Mouse (Mus musculus) CH12.LX (cell line): ENCODE measurements around the gene Slc1a7. TPM values are rescaled to one million over a fixed set of nuclear protein-coding genes. Genes with fewer than 3 reads are reported as not detected.

Source experiments
- DNase-seq: peaks from one replicate; pipeline ENCODE4 v3.0.0-alpha.2; 2013; ENCODE audit errors: extremely low read depth
- H3K27ac ChIP-seq: 2 replicates; pipeline ENCODE4 v1.5.1; 2012; ENCODE audit warnings: low read depth, mild to moderate bottlenecking, control low read depth, moderate library complexity; ENCODE audit not compliant: insufficient read depth
- H3K27me3 ChIP-seq: replicated peaks from 2 replicates; pipeline ENCODE3; 2012; ENCODE audit warnings: inconsistent platforms
- H3K36me3 ChIP-seq, 2 experiments: replicated peaks in 1 of 2; 2 replicates each; pipeline versions ENCODE3 to v1.6.1; 2012; ENCODE audit warnings: inconsistent platforms in 1 of 2, low read length in 1 of 2, mild to moderate bottlenecking in 1 of 2, mixed read lengths in 1 of 2, moderate library complexity in 1 of 2; ENCODE audit not compliant: control insufficient read depth in 1 of 2, insufficient read depth in 1 of 2
- H3K4me1 ChIP-seq, 2 experiments: 2 replicates each; pipeline ENCODE4 v1.6.1; 2012; ENCODE audit warnings: inconsistent platforms in 1 of 2, moderate library complexity in 1 of 2; ENCODE audit not compliant: insufficient read depth in 2 of 2, control insufficient read depth in 1 of 2
- H3K4me2 ChIP-seq: 2 replicates; pipeline ENCODE4 v1.6.1; 2012; ENCODE audit warnings: low read depth, mild to moderate bottlenecking, control low read depth; ENCODE audit not compliant: poor library complexity, insufficient read depth, severe bottlenecking
- H3K4me3 ChIP-seq, 3 experiments: fragments of 150-350 bp in 1 of 3; sonication (generic) in 1 of 3; replicated peaks in 1 of 3; 2 replicates each; pipeline versions ENCODE3 to v1.5.1; 2011 to 2012; ENCODE audit warnings: low read depth in 2 of 3, low read length in 2 of 3, mild to moderate bottlenecking in 2 of 3, moderate library complexity in 2 of 3, control low read depth in 1 of 3, improper control_type of control experiment in 1 of 3, inconsistent platforms in 1 of 3, mixed read lengths in 1 of 3; ENCODE audit not compliant: poor library complexity in 1 of 3
- H3K79me2 ChIP-seq: replicated peaks from 2 replicates; pipeline ENCODE4 v1.6.1; 2012; ENCODE audit warnings: mild to moderate bottlenecking, moderate library complexity; ENCODE audit not compliant: control insufficient read depth, poor library complexity, insufficient read depth, severe bottlenecking; ENCODE audit errors: extremely low read depth
- H3K9ac ChIP-seq: 2 replicates; pipeline ENCODE4 v1.6.1; 2012; ENCODE audit warnings: low read depth, mild to moderate bottlenecking, control low read depth, moderate library complexity; ENCODE audit not compliant: insufficient read depth
- H3K9me3 ChIP-seq: replicated peaks from 2 replicates; pipeline ENCODE3; 2012; ENCODE audit warnings: low read length, inconsistent platforms, mixed read lengths
- BHLHE40 ChIP-seq: IDR thresholded peaks from 2 replicates; pipeline ENCODE4 v1.6.1; 2011; ENCODE audit warnings: mild to moderate bottlenecking, low read depth, low read length, improper control_type of control experiment
- CHD1 ChIP-seq: IDR thresholded peaks from 2 replicates; pipeline ENCODE4 v1.6.1; 2012; ENCODE audit warnings: low read depth, low read length, improper control_type of control experiment, inconsistent platforms
- CTCF ChIP-seq, 2 experiments: IDR thresholded peaks in 1 of 2; conservative IDR thresholded peaks in 1 of 2; 2 replicates each; pipeline ENCODE4 v1.5.1; 2011 to 2012; ENCODE audit warnings: low read depth in 2 of 2, low read length in 2 of 2, improper control_type of control experiment in 1 of 2, inconsistent platforms in 1 of 2, mild to moderate bottlenecking in 1 of 2, moderate library complexity in 1 of 2
- E2F4 ChIP-seq: IDR thresholded peaks from 2 replicates; pipeline ENCODE4 v1.6.1; 2011; ENCODE audit warnings: low read depth, low read length, improper control_type of control experiment; ENCODE audit not compliant: insufficient replicate concordance
- EP300 ChIP-seq: IDR thresholded peaks from 2 replicates; pipeline ENCODE4 v1.6.1; 2011; ENCODE audit warnings: low read length, improper control_type of control experiment
- ETS1 ChIP-seq: conservative IDR thresholded peaks from 2 replicates; pipeline ENCODE4 v1.6.1; 2012; ENCODE audit warnings: low read depth, mild to moderate bottlenecking, inconsistent platforms, low read length, improper control_type of control experiment, moderate library complexity
- GABPA ChIP-seq: IDR thresholded peaks from 2 replicates; pipeline ENCODE4 v1.6.1; 2012; ENCODE audit warnings: low read depth, low read length, improper control_type of control experiment, inconsistent platforms; ENCODE audit not compliant: insufficient replicate concordance
- HCFC1 ChIP-seq: IDR thresholded peaks from 2 replicates; pipeline ENCODE4 v1.6.1; 2012; ENCODE audit warnings: low read depth, mild to moderate bottlenecking, inconsistent platforms, low read length, improper control_type of control experiment
- JUND ChIP-seq: conservative IDR thresholded peaks from 2 replicates; pipeline ENCODE4 v1.6.1; 2011; ENCODE audit warnings: low read depth, low read length, improper control_type of control experiment
- KAT2A ChIP-seq: IDR thresholded peaks from 2 replicates; pipeline ENCODE4 v1.6.1; 2012; ENCODE audit warnings: low read length, improper control_type of control experiment, inconsistent platforms; ENCODE audit not compliant: insufficient replicate concordance
- MAZ ChIP-seq: IDR thresholded peaks from 2 replicates; pipeline ENCODE4 v1.6.1; 2012; ENCODE audit warnings: low read depth, mild to moderate bottlenecking, inconsistent platforms, low read length, improper control_type of control experiment, moderate library complexity
- MEF2A ChIP-seq: IDR thresholded peaks from 2 replicates; pipeline ENCODE4 v1.6.1; 2014; ENCODE audit warnings: low read depth, mild to moderate bottlenecking, inconsistent platforms, low read length, improper control_type of control experiment, borderline replicate concordance
- MXI1 ChIP-seq: IDR thresholded peaks from 2 replicates; pipeline ENCODE4 v1.6.1; 2011; ENCODE audit warnings: mild to moderate bottlenecking, low read depth, low read length, improper control_type of control experiment
- MYC ChIP-seq: IDR thresholded peaks from 2 replicates; pipeline ENCODE4 v1.6.1; 2011; ENCODE audit warnings: low read depth, mild to moderate bottlenecking, improper control_type of control experiment, low read length
- NELFE ChIP-seq: IDR thresholded peaks from 2 replicates; pipeline ENCODE4 v1.6.1; 2011; ENCODE audit warnings: low read depth, low read length, improper control_type of control experiment
- SIN3A ChIP-seq: IDR thresholded peaks from 2 replicates; pipeline ENCODE4 v1.6.1; 2012; ENCODE audit warnings: low read length, improper control_type of control experiment, inconsistent platforms
- TBP ChIP-seq: conservative IDR thresholded peaks from 2 replicates; pipeline ENCODE4 v1.6.1; 2011; ENCODE audit warnings: low read depth, low read length, improper control_type of control experiment
- TCF12 ChIP-seq: IDR thresholded peaks from 2 replicates; pipeline ENCODE4 v1.6.1; 2014; ENCODE audit warnings: low read depth, mild to moderate bottlenecking, inconsistent platforms, low read length, improper control_type of control experiment
- USF1 ChIP-seq: IDR thresholded peaks from 2 replicates; pipeline ENCODE4 v1.6.1; 2014; ENCODE audit warnings: low read depth, mild to moderate bottlenecking, inconsistent platforms, low read length, improper control_type of control experiment
- USF2 ChIP-seq: conservative IDR thresholded peaks from 2 replicates; pipeline ENCODE4 v1.6.1; 2011; ENCODE audit warnings: low read depth, low read length, improper control_type of control experiment
- ZC3H11A ChIP-seq: IDR thresholded peaks from 2 replicates; pipeline ENCODE4 v1.6.1; 2012; ENCODE audit warnings: low read depth, mild to moderate bottlenecking, inconsistent platforms, low read length, improper control_type of control experiment
- ZKSCAN1 ChIP-seq: IDR thresholded peaks from 2 replicates; pipeline ENCODE4 v1.6.1; 2012; ENCODE audit warnings: low read depth, inconsistent platforms, low read length, improper control_type of control experiment, borderline replicate concordance
- ZNF384 ChIP-seq: IDR thresholded peaks from 2 replicates; pipeline ENCODE4 v1.6.1; 2012; ENCODE audit warnings: low read depth, low read length, improper control_type of control experiment, inconsistent platforms
- dilution Hi-C: fragments of 300-500 bp; cut with MboI; formaldehyde crosslinking; loops from 2 replicates; pipeline ENCODE4 v1.14.3; 2020; ENCODE audit warnings: low sequenced_read_pairs; ENCODE audit not compliant: extremely low pct_unique_long_range_greater_than_20kb, extremely low pct_ligation_motif_present
- in situ Hi-C: fragments of 300-500 bp; cut with MboI; formaldehyde crosslinking; loops from 3 replicates; pipeline ENCODE4 v1.14.3; 2019; ENCODE audit warnings: low sequenced_read_pairs, low pct_ligation_motif_present, low pct_unique_long_range_greater_than_20kb, mixed read lengths
- polyA plus RNA-seq: library from polyadenylated mRNA; unstranded; fragments of >175 nt; gene quantifications from 2 replicates; pipeline ENCODE4 v1.2.1, GENCODE M21; 2012; ENCODE audit warnings: low read depth; ENCODE audit not compliant: insufficient read length
- total RNA-seq, 2 experiments: library from RNA; depleted of rRNA; stranded (reverse); fragments of 300-350 nt in 1 of 2; fragments of >200 nt in 1 of 2; gene quantifications; 2 replicates each; pipeline ENCODE4 v1.2.3; 2012 to 2014

Gene Slc1a7
- total and polyA plus RNA-seq, 3 experiments = not detected

DNA sequence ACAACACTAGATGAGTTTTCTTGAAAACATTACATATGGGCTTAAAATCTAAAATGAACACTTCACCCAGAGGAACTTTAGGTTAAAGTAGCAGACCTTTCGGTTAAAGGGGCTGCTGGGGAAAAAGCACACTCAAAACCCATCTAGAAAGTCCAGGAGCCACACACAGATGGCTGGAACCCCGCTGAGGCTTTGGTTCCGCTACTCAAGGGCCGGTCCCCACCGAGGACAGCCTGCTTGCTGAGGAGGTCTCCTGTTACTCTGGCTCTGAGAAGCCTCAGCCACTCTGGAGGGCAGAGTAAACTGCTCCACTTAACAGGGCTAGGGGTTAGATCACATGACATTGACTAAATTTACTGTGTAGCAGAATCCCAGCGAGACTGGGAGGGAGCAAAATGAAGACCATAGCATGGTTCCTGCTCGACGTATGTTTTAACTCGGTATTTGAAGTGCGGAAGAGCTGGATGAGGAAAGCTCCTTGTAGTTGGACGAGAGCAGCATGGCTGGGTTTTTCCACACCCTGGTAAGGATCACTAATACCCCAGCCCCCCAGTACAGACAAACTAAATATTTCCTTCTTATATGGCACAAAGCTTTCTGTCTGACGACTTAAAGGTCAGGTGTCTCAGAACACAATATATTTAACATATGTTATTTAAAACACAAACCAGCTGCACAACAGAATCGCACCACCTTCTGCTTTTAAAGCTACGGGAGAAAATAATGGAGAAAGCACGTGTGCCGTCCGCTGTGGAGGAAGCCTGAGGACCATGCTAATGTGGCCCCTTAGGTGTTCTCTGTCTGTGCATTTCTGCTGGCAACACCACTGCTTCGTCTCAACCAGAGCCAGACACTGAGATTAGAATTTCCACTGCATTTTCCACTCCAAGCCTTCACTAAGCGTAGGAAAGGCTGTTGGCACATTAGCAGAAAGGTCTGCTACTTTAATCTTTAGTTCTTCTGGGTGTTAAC, 77.3 kb downstream of the Slc1a7 start:
- dilution Hi-C loops = no loop called here
- peaks cover 39 to 76% of the 10 kb centered on the region in 2 experiments for H3K36me3 ChIP-seq
- TF ChIP-seq CTCF (conservative IDR thresholded peaks at IDR 0.05 in 1 of 2, IDR thresholded peaks at IDR 0.05 in 1 of 2; ENCODE audit: low read depth in 2 of 2, low read length in 2 of 2) = no peak
- no peak for TF ChIP-seq MXI1
- TF ChIP-seq SIN3A = no peak
- TF ChIP-seq MAZ = no peak
- TF ChIP-seq JUND = no peak
- no peak for TF ChIP-seq KAT2A
- no peak for TF ChIP-seq EP300
- TF ChIP-seq GABPA = no peak
- TF ChIP-seq MEF2A = no peak
- no peak for TF ChIP-seq ETS1
- TF ChIP-seq CHD1 = no peak
- no peak for TF ChIP-seq E2F4
- TF ChIP-seq HCFC1 = no peak
- no peak for TF ChIP-seq ZKSCAN1
- no peak for TF ChIP-seq USF2
- TF ChIP-seq TCF12 = no peak

DNA sequence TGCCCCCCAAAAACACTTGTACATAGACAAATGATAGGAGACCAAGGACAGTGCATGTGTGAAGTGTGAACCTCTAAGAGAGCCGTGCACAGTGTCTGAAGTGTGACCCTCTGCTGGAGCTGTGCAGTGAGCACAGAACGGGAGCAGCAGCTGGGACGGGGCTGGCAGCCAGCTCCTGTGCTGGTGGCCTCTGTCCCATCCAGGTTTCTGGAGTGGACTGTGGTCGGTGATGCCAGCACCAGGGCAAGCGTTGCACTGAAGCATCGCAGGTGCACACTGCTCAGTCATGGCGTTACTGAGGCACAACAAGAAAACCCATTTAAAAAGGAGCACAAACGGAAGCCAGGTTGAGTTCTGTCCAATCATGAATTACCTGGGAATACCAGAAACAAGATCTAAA, 78.0 kb downstream of the Slc1a7 start:
- no peaks in the 10 kb centered on the region for H3K27me3 ChIP-seq
- TF ChIP-seq EP300 (no peak), BHLHE40 (no peak), ZKSCAN1 (no peak), USF1 (no peak), TBP (no peak), MYC (no peak), ZNF384 (no peak), NELFE (no peak), GABPA (no peak), JUND (no peak), ZC3H11A (no peak)
- no peaks in the 10 kb centered on the region for H3K79me2 ChIP-seq
- dilution Hi-C loops (no loop called here), in situ Hi-C loops (no loop called here)
- H3K4me3 ChIP-seq = no peak overlapping the region
- H3K9ac ChIP-seq = no peak overlapping the region
- no peak overlapping the region for H3K4me2 ChIP-seq
- H3K27ac ChIP-seq = no peak overlapping the region
- peaks cover 43 to 78% of the 10 kb centered on the region in 2 experiments for H3K36me3 ChIP-seq
- H3K9me3 ChIP-seq = no peaks in the 10 kb centered on the region
- H3K4me1 ChIP-seq = peaks cover 0 to 6% of the 10 kb centered on the region in 2 experiments; a peak in 1 of 4 replicates
- no peak for DNase-seq

More for the DNA sequence above, 77.3 kb downstream of the Slc1a7 start:
- H3K27ac ChIP-seq = no peak overlapping the region
- no peak overlapping the region for H3K9ac ChIP-seq
- peaks cover 0 to 6% of the 10 kb centered on the region in 2 experiments; a peak in 1 of 4 replicates for H3K4me1 ChIP-seq
- H3K9me3 ChIP-seq = no peaks in the 10 kb centered on the region
- no peak for DNase-seq
- in situ Hi-C loops = no loop called here
- H3K79me2 ChIP-seq = no peaks in the 10 kb centered on the region
- H3K4me2 ChIP-seq = no peak overlapping the region
- H3K4me3 ChIP-seq = no peak overlapping the region
- H3K27me3 ChIP-seq = no peaks in the 10 kb centered on the region
